Mouse (Mus musculus): ENCODE measurements at regions not wholly inside any gene's neighbourhood (a gene's known extent, or its start where the extent isn't known, plus 50 kb on each side); places are given as distances from the start of the nearest gene placed in this dataset.
"Not testable (repeated sequence)": the region's sequence is repeated elsewhere in the genome, so short reads cannot be mapped to it uniquely, and the experiment has no call there.

DNA sequence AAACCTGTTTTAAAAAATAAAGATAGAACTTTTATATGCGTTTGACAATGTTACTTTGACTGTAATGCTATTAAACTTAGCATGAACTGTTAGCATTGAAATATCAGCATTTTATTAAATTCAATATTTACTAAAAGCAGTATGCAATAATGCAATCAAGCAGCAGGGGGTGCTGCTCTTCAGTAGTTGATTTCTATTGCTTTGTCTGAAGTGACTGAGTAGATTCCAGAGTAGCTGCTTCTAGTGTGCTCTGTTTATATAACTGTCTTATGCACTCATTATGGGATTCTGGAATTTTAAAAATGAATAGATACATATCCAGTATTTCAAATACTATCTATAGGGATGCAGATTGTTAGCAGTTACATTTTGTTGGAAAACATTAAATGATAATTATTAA, 146.2 kb downstream of the Gm28710 start:
- no peak for DNase-seq
- intact Hi-C loops (cut with DNase I), result loop anchor here (5.0 to 10.0 kb wide), 2 partner anchors 637 to 829 kb away; partner anchors contain the start of gene Sema3c

DNA sequence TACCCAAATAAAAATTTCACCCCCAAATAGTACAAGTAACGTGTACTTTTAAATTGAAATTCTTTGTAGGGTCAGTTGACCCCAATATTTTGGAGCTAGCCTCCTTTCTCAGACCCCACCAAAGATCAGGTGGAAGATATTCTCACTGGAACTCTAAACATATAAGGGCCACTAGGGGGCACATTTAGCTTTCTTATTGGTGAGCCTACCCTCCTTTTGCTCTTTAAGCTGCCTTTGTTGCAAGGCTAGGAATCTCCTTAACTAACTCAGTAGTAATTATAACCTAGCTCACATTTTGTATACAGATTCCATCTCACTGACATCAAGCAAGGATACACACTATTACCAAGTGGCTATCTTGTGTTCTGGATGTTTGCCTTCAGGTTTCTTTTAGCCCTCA, 155.8 kb downstream of the Gm28710 start:
- no peak for DNase-seq

DNA sequence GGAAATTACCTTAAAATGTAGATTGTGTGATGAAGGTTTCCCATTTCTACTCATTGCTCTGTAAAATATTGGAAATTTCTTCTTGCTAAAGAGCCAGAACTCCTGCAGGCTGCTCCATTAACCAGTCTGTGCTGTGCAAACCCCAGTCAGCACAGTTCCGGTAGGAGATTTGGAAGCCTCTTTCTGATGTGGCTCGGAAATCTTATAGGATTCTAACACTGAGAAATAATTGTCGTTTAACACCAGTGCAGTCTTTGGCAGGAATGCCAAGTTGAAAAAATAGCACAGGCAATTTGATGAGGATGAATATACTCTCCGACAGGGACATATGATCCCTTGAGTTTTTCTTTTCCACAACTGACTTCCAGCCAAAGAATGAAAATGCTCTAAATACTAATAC, 176.1 kb downstream of the Gm28710 start:
- DNase-seq, result no peak
- intact Hi-C loops (cut with DNase I), result no loop called here

More for the DNA sequence above, 155.8 kb downstream of the Gm28710 start:
- intact Hi-C loops (cut with DNase I), result no loop called here

DNA sequence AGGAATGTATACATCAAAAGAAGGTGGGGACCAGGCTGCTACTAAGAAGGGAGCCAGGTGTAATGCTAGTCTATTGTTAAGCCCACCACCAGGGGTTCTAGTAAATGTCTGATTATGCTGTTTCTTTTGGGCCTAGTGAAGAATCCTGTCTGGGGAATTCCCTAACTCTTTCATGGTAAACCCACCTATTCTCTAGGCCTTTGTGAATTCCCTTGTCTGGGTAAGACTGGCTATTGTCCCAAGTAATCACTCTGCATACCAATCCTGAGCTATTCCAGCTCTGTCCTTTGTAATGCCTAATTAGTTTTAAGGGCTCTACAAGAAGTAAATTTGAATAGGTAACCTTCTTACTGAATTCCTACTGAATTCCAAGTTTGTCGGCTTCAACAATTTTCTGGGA, 177.2 kb downstream of the Gm28710 start:
- DNase-seq; intact Hi-C loops (cut with DNase I): not testable (repeated sequence)

DNA sequence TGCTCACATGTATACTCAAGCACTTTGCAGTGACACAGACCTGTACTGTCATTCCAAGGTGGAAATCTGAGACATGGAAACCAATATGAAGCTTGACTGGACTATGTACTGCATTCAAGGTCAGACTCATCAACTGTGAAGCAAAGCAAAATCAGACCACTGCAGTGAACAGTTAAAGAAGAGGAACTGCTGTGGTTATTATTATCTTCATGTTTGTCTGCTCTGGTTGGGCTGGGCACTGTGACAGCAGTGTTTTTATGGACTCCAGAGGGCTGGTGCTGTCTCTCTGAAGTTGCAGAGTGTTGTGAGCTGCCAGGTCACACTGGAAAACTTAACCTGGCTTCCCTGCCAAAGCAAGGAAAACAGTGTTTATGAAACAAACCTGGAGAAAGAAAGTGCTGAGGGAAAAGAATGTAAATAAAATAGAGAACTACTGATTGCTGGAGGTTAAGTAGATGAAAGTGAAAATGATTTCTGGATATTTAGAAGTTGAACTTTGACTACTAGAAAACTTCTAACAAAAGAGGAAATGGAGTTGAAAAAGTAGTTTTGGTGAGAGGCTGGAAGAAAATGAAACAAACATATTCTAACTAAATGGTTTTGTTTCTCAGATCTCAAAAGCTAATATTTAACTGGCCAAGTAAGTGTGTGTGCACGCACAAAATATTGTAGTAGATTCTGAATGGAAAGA, 181.7 kb downstream of the Gm28710 start:
- intact Hi-C loops (cut with DNase I), result no loop called here
- DNase-seq, result peak in 1 of 2 experiments; percentile 18

DNA sequence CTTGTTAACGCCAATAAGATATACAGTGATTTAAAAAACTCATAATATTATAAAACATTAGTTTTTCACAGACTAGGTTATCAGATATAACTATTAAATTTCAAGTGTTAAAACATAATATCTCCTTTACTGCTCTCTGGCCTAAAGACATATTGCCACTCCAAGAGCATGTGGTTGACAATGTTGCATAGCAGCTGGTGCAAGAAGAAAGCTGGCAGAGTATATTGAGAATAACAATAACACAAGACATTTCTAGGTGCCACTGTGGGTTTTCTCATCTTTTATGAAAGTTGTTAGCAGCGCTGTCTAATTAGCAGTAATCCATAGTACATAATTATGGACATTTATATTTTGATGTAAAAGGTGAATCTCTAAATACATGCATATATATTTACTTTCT, 184.4 kb downstream of the Gm28710 start:
- intact Hi-C loops (cut with DNase I), result loop anchor here (2.0 kb wide), 1 partner anchor 55 kb away; no protein-coding TSS in a partner anchor
- DNase-seq, result no peak

DNA sequence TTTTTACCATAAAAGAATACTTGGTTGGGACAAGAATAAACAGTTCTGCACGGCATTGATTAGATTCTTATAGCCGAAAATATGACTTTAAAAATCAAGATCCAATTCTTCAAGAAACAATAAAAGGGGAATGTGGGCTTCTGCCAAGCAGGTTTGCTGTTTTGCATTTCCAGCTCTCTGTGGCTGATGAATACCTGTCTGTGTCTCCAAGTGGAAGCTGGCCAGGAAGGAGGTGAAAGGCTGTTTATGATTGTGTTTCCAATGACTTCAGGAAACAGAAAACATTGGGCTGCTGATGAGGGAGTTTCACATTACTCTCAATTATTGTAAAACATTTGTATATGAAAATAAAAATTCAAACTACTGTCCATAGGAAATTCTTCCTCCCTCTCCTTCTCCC, 193.3 kb downstream of the Gm28710 start:
- intact Hi-C loops (cut with DNase I), result no loop called here
- DNase-seq, result no peak

DNA sequence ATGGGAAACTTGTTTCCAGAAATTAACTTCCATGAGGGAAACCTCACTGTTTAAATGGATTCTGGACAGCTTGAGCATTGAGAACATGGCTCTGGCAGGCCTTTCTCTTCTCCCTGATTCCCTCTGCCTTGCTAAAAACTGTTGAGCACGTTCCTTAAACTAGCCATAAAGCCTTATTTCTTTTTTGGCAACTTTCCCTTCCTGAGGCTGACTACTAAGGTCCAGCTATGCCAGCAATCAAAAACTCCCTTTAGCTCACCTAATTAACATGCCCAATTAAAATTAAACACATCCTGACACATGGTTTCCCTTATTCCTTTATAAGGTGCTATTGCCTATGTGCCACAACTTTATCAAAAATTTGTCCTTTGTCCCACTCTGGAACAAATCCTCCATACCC, 199.9 kb downstream of the Gm28710 start:
- intact Hi-C loops (cut with DNase I), result no loop called here

DNA sequence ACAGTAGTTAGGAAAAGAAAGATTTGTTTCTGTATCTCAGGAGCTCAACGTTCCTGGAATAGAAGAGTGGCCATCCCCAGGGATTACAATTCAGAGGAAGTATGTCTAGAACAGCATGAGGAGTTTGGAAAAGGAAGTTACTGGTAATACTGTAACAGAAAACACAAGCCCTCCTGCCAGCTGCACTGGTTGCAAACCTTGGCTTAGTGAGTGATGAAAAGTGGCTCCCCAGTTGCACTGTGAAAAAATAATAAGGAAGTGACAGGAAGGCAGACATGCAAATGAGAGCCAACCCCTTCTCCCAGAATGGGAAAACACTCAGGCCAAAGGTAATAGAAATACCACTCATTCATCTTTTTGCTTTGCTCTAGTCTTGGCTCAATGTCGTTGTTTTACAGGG, 207.6 kb downstream of the Gm28710 start:
- intact Hi-C loops (cut with DNase I), result no loop called here
- DNase-seq, result no peak

More for the DNA sequence above, 199.9 kb downstream of the Gm28710 start:
- DNase-seq, result no peak

DNA sequence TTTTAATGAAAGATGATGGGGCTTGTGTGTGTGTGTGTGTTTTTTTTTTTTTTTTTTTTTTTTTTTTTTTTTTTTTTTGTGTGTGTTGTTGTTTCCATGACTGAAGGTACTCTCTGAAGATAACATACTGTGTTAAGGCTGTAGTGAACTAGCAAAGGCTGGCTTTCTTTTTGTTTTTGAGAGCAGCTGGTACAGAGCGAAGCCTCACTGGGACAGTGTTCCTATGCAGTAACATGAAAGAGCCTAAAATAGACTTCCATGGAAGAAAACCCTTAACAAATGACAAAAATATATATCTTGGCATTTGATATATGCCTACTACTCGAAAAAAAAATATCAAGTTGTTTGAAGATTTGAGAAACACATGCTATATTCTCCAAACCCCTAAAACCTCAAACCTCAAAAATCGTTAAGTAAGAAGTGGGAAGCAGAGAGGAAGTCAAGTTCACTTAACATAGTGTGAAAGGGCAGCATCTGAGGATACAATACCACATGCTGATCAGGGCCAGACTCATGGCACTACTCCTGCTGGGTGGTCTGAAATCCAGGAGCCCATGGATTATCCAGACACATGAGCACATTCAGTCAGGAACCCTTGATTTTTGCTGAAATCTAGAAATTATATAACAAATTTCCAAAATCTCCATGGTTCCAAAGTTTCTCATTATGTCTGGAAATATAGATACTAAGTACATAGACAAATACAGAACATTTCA, 215.4 kb downstream of the Gm28710 start:
- DNase-seq, result no peak
- intact Hi-C loops (cut with DNase I), result no loop called here

DNA sequence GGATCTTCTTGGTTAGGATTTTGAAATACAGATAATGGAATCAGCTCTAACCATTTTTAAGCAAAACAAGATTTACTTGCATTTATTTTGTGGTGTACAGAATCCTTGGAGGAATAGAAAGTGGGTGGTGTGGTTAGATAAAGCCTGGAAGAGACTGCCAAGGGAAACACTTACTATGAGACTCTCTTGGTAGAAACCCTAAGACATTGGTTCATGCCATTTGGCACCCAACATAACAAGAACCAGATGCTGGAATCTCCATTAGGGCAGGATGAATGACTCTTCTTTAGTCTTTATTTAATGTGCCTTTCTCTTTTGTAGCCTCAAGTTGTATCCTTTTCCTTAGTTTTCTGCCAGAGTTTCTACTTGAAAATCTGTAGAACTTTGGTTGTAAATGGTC, 230.0 kb downstream of the Gm28710 start:
- no peak for DNase-seq
- intact Hi-C loops (cut with DNase I), result no loop called here

DNA sequence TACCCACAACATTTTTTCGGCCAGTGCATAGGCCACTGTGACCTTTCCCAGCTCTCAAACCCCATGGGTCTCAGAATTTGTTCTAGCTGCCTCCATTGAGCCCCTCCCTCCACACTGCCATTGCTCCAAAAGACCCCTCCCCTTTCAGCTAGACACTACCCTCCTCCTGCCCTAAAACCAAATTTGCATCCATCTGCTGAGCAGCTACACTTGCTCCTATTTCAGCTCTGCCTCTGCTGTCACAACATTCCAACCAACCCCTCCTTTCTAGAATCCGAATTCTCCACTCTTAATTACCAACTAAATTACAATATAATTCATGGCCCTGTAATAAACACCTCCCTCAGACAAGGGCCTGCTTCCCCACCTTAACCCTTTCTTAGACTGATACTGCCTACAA, 262.3 kb downstream of the Gm28710 start:
- intact Hi-C loops (cut with DNase I), result no loop called here
- DNase-seq, result no peak

DNA sequence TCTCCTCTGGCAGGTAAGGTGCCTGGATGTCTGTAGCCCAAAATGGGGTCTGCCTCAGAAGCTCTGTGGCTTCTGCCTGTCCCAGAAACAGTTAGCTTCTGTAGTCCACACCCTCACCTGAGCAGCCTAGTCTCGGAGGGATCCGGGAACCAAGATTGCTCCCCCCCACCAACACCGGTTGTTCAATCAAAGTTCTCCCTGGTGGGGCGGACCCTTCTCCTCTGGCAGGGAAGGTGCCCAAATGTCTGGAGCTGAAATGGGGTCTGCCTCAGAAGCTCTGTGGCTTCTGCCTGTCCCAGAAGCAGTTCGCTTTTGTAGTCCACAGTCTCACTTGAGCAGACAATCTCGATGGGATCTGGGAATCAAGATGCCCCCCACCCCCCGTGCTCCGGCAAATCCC, 273.0 kb downstream of the Gm28710 start:
- no peak for DNase-seq
- intact Hi-C loops (cut with DNase I), result no loop called here

DNA sequence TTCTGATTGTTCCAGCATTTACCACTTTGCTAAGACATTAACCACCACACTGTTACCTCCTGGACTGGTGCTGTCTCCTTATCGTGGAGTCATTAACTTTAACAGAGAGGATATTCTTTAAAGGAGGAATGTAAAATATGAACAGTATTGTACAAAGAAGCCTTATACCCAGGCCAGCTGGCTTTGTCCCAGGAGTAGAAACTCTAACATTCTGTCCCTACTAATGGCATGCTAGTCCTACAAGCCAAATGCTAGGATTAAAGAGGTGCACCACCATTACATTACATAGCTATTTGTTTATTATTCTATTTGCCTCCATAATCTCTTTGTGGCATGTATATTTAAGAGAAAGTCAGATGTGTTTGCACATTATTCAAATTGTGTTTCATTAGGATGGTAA, 288.8 kb downstream of the Gm28710 start:
- no peak for DNase-seq
- intact Hi-C loops (cut with DNase I), result no loop called here

DNA sequence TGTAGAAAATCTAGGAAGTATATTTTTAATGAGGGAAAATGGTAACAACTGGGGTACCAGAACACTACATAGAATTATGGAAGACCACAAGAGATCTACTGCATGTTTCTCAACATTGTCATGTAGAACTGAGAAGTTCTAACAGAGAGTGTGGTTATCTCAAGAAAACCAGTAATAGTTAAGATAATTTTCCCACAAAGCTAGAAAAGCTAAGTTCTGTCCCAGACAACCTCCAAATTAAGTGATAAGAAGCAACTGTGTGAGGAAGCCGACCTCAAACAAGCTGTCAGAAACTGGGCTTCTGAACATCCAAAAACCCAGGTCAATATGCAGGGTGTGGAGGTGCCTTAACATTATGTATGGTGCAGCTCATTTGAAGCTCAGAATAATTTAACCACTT, 261.4 kb upstream of the Speer4f2 start:
- intact Hi-C loops (cut with DNase I), result loop anchor here (10.0 kb wide), 1 partner anchor 653 kb away; no protein-coding TSS in a partner anchor
- no peak for DNase-seq

DNA sequence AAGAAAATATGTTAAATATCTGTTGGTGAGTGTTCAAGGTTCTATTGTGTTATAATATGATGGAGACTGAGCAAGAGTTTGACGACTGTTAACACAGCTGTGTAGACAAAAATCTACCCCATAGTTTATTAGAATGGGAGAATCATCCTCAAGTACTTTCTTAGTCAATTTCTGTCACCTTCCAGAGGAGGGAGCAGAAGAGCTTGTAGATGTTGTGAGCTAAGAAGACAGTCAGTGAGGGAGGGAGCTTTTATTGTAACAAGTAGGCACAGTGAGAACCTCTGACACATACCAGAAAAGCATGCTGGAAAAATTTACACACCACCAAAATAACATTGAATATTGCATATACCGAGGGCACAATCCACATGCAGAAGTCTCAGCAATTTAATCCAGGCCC, 261.0 kb upstream of the Speer4f2 start:
- DNase-seq, result no peak
- intact Hi-C loops (cut with DNase I), result loop anchor here (10.0 kb wide), 1 partner anchor 653 kb away; no protein-coding TSS in a partner anchor

DNA sequence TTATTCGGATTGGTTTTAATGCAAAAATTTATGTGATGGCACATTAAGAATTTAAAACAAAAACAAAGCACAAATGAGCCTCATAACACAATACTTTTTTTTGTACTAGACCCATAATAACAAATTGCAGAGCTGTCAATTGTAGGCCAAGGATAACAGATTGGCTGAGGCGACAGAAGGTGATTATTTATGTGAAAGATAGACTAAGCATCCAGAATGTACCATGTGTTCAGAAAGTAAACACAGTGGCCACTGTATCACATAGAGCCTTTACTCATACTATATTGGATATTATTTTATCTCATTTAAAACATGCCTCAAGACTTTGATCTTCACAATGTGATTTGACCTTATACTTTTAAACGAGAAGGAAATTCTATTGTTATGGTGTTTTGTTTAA, 257.9 kb upstream of the Speer4f2 start:
- intact Hi-C loops (cut with DNase I), result loop anchor here (10.0 kb wide), 1 partner anchor 650 kb away; no protein-coding TSS in a partner anchor
- DNase-seq, result no peak

DNA sequence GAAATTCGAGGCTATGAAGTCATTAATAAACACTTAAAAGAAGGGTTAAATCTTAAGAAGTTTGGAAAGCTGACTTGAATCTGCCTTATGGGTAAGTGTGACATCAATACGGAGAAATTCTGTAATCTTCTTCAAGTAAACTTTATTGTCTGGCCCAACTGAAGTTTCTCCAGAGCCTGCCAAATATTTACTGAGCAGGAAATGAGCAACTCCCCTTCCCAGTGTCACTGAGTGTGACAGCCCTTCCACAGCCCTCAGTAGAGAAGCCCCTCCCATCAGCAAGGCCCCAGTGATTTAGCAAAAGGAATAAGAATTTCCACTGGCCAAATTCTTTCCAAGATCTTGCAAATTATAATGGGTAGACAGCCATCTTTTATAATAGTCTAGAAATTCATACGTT, 256.9 kb upstream of the Speer4f2 start:
- intact Hi-C loops (cut with DNase I), result loop anchor here (10.0 kb wide), 1 partner anchor 649 kb away; no protein-coding TSS in a partner anchor
- DNase-seq, result no peak

DNA sequence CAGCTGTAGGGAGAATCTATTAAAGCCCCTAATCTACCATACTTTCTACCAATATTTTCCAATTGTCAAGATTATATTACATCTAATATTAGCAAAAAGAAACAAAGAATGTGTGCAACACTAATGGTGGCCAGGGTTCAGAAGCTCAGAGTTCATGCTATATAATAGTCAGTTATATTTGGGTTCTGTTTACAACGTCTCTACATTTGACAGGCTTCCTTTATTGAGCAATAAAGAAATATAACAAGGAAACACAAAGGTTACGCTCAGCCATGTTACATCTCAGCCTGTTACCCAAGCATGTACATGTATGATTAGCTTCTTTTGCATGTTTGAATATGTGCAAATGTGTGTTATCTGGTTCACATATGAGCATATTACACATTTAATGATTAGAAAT, 247.7 kb upstream of the Speer4f2 start:
- intact Hi-C loops (cut with DNase I), result no loop called here
- DNase-seq, result no peak

DNA sequence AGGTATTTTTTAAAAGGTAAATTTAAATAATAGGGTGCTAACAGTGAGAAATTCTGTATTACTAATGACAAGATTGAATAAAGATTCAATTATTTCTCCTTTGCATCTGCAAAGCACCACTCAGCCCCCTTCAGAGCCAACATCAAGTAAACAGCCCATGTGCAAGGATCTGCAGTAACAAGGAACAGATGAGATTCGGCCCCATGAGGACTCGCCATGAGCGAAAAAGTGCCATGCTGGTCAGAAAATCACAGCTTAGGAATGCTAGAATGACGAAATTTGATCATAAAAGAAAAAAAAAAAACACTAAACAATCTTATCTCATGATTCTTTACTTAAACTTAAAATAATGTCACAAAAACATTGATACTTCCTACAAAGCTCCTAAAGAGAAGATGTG, 245.5 kb upstream of the Speer4f2 start:
- intact Hi-C loops (cut with DNase I), result no loop called here
- peak in 1 of 2 experiments; percentile 4 for DNase-seq

DNA sequence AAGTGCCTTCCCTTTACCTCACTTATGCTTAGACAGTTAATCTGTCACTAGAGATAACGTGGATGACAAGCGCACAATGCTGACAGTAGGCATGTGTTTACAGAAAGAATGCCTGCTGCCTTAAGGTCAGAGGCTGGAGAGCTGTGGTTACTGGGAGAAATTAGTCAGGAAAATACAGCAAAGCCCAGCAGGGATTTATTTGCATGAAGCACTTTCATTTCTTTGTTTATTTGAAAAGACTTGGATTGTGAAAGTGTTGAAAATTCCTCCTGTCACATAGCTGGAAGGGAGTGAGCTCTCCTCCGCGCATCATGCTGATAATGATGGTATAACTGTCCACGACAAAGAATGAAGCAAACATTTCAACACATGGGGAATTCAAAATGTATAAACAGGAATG, 237.5 kb upstream of the Speer4f2 start:
- no peak for DNase-seq
- intact Hi-C loops (cut with DNase I), result no loop called here

DNA sequence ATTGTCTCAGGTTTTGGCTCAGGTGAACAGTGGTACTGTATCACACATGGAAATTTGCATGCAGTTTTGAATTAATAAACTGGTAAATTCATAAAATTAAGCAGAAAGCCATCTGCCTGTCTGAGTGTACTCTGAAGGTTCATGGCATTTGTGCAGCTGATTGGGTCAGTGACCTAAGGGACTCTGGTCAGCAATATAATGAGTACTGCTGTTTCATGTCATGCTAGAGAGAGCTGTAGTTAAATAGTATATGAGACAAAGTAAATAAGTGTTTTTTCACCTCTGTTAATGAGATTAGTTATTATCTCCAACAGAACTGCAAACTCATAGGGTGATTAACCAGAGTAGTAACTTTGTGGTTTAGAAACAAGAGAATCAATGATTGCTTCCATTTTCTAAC, 231.4 kb upstream of the Speer4f2 start:
- no peak for DNase-seq
- intact Hi-C loops (cut with DNase I), result no loop called here
